Mouse (Mus musculus): ENCODE results near the gene Astn2. TPM values are rescaled to one million over a fixed set of nuclear protein-coding genes. Genes with fewer than 3 reads are reported as not detected.

Gene Astn2
- polyA plus RNA-seq, 1 experiment from 2014 or later, result 1.9 TPM

- H3K4me2 ChIP-seq (replicated peaks), result no peak overlapping the region
- H3K9ac ChIP-seq, result no peak overlapping the region
- no peaks in the 10 kb centered on the region for H3K36me3 ChIP-seq
- H3K27ac ChIP-seq, result no peak overlapping the region
- no peaks in the 10 kb centered on the region for H3K27me3 ChIP-seq
- no peaks in the 10 kb centered on the region for H3K9me3 ChIP-seq
- H3K4me1 ChIP-seq, result 0 out of 2 replicates have a peak, but pooled peaks cover 8% of the 10 kb centered on the region
- WGBS, result 20% methylated on average over 4 of the region's 4 CpGs
- no peak for ATAC-seq (ENCODE audit: low FRiP score, low read depth)
- H3K4me3 ChIP-seq, result no peak overlapping the region
Observed at GRCm38 (mm10) chr4:66390480-66390879, 13.9 kb downstream of the Astn2 start.

DNA sequence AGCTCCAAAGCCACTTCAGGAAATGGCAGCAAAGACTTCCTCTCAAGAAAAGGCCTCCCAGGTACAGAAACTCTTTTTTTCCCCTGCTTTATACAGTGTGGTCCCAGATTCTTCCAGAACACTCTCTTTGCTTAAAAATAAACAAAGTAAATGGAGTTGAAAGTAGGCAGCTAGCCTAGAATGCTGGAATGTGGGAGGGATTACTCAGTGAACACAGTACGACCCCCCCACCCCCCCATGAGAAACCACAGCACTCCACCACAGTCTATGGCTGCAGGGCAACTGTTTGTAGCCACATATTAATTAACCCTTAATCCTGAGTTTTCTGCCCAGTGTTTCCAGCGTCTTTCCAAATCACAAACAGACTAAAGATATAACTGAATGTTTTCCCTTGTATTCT lies 25.8 kb downstream of the Astn2 start:
- H3K9ac ChIP-seq, result no peak overlapping the region
- no peak overlapping the region for H3K27ac ChIP-seq
- H3K4me1 ChIP-seq, result peaks cover 17% of the 10 kb centered on the region
- no peak overlapping the region for H3K4me3 ChIP-seq
- H3K36me3 ChIP-seq, result no peaks in the 10 kb centered on the region
- ATAC-seq (ENCODE audit: low FRiP score, low read depth), result no peak
- 3% methylated on average over 2 of the region's 2 CpGs for WGBS
- H3K4me2 ChIP-seq (replicated peaks), result no peak overlapping the region
- no peaks in the 10 kb centered on the region for H3K27me3 ChIP-seq
- no peaks in the 10 kb centered on the region for H3K9me3 ChIP-seq

DNA sequence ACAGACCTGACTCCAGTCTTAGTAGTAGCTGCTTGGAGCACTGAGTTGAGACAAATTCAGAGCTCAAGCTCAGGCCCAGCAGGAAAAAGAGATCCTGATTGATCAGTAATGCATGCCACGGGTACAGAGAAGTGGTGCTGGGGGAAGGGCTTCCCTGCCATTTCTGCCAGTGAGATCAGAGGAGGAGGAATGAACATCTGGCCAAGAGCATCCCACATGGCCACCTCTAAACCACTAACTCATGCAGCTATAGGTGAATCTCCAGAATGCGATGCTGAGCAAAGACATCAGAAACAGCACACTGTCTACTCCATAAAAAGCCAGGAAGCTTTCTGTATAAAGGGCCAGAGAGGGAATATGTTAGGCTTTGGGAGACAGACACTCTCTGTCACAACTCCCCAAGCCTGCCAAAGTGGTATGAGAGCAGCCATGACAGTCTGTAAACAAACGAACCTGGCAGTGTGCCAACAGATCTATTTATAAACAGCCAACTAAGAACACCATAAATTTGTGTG lies 33.8 kb downstream of the Astn2 start:
- H3K4me2 ChIP-seq (replicated peaks), result no peak overlapping the region
- H3K27me3 ChIP-seq, result no peaks in the 10 kb centered on the region
- no peak overlapping the region for H3K9ac ChIP-seq
- 54% methylated on average over 3 of the region's 3 CpGs for WGBS
- ATAC-seq (ENCODE audit: low FRiP score, low read depth), result no peak
- no peak overlapping the region for H3K4me3 ChIP-seq
- H3K9me3 ChIP-seq, result no peaks in the 10 kb centered on the region
- peaks cover 8% of the 10 kb centered on the region; the same call in 1 of the 2 replicates for H3K4me1 ChIP-seq
- H3K36me3 ChIP-seq, result no peaks in the 10 kb centered on the region
- no peak overlapping the region for H3K27ac ChIP-seq

- WGBS, result 16% methylated on average over 1 of the region's 1 CpGs
- no peak for ATAC-seq (ENCODE audit: low FRiP score, low read depth)
- no peak overlapping the region for H3K4me3 ChIP-seq
Observed at GRCm38 (mm10) chr4:66365500-66365899, 38.9 kb downstream of the Astn2 start.

DNA sequence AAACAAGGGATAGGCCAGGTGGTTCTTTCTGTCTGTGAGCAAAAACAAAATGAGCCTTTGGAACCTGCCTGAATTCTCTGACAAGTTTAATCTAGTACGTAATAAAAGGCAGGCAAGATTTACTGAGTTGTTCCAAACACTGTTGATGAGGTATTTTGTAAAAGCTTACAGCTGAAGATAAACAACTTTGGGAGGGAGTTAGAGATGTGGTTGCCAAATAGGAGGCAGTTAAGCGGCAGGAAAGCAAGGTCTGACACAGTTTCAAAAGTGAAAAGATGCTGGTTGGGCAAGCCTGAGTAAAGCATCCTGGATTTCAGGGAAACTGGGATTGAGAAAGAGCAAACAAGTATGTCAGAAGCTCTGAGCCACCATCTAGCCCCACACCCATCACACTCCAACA lies 59.8 kb downstream of the Astn2 start:
- H3K9me3 ChIP-seq, result no peaks in the 10 kb centered on the region
- no peak overlapping the region for H3K4me3 ChIP-seq
- H3K9ac ChIP-seq, result no peak overlapping the region
- no peaks in the 10 kb centered on the region for H3K36me3 ChIP-seq
- 56% methylated on average over 2 of the region's 2 CpGs for WGBS
- H3K4me2 ChIP-seq (replicated peaks), result no peak overlapping the region
- H3K4me1 ChIP-seq, result no peaks in the 10 kb centered on the region
- no peak overlapping the region for H3K27ac ChIP-seq
- no peaks in the 10 kb centered on the region for H3K27me3 ChIP-seq
- ATAC-seq (ENCODE audit: low FRiP score, low read depth), result no peak

More at GRCm38 (mm10) chr4:66365500-66365899, 38.9 kb downstream of the Astn2 start:
- no peaks in the 10 kb centered on the region for H3K27me3 ChIP-seq
- H3K4me1 ChIP-seq, result peaks cover 8% of the 10 kb centered on the region; the same call in 1 of the 2 replicates
- no peak overlapping the region for H3K9ac ChIP-seq
- H3K4me2 ChIP-seq (replicated peaks), result no peak overlapping the region
- no peaks in the 10 kb centered on the region for H3K36me3 ChIP-seq
- no peak overlapping the region for H3K27ac ChIP-seq
- H3K9me3 ChIP-seq, result no peaks in the 10 kb centered on the region

DNA sequence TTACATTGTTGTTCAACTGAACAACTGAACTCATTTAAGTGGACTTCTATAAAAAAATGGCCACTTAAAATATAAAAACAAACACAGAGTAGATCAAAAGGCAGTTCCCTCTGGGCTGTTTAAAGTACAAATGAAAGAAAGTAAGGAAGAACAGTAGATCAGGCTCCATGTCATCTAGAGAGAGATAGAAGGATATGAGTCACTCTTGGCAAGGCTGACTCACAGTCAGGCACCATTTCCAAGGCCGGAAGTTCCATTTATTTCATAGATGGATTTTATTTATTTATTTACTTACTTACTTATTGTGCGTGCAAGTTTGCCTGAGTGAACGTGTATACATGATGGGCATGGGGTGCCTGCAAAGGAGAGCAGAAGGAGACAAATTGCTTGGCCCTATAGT lies 67.0 kb downstream of the Astn2 start:
- Histone ChIP-seq H3K27me3 (no peaks in the 10 kb centered on the region), H3K4me2 (replicated peaks) (no peak overlapping the region), H3K9ac (no peak overlapping the region), H3K4me3 (no peak overlapping the region), H3K27ac (no peak overlapping the region), H3K9me3 (no peaks in the 10 kb centered on the region), H3K36me3 (no peaks in the 10 kb centered on the region), H3K4me1 (no peaks in the 10 kb centered on the region)
- 90% methylated on average over 3 of the region's 3 CpGs for WGBS
- ATAC-seq (ENCODE audit: low FRiP score, low read depth), result no peak

DNA sequence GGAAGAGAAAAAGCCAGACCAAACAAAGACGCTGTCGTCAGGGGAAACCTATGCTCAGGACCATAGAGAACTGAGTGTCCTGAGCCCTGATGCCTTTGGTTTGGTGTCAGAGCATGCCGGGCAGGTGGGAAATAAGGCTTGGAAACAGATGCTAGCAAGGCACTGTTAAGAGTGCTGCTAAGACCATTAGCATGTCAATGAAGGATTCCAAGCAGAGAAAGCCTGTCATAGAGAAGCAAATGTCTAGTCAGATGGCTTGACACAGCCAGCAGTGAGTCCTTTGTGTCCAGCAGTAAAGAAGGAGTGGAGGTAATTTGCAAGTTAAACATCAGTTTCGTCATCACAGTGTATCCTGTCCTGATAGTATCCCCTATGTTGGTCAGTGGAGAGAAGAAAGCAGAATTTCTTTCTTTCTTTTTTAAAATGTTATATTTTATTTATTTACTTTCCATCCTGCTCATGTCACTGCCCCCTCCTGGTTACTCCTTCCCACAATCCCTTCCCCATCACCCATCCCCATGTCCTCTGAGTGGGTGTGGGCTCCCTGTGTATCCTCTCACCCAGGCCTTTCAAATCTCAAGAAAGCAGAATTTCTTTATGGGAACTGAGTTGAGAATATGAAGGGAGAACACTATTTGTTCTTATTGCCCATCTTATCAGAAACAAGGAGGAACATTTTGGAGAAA lies 73.7 kb downstream of the Astn2 start:
- Histone ChIP-seq H3K27me3 (no peaks in the 10 kb centered on the region), H3K4me3 (no peak overlapping the region), H3K27ac (no peak overlapping the region), H3K4me1 (no peaks in the 10 kb centered on the region), H3K9me3 (no peaks in the 10 kb centered on the region), H3K36me3 (no peaks in the 10 kb centered on the region), H3K9ac (no peak overlapping the region), H3K4me2 (replicated peaks) (no peak overlapping the region)
- WGBS, result 23% methylated on average over 4 of the region's 4 CpGs
- no peak for ATAC-seq (ENCODE audit: low FRiP score, low read depth)

- no peaks in the 10 kb centered on the region for H3K36me3 ChIP-seq
- no peaks in the 10 kb centered on the region for H3K4me1 ChIP-seq
- H3K4me2 ChIP-seq (replicated peaks), result no peak overlapping the region
- no peaks in the 10 kb centered on the region for H3K9me3 ChIP-seq
- WGBS, result 85% methylated on average over 2 of the region's 2 CpGs
- no peak overlapping the region for H3K4me3 ChIP-seq
- H3K9ac ChIP-seq, result no peak overlapping the region
- ATAC-seq (ENCODE audit: low FRiP score, low read depth), result no peak
- no peak overlapping the region for H3K27ac ChIP-seq
- no peaks in the 10 kb centered on the region for H3K27me3 ChIP-seq
Observed at GRCm38 (mm10) chr4:66321051-66321450, 83.4 kb downstream of the Astn2 start.

- H3K27ac ChIP-seq, result no peak overlapping the region
- no peak overlapping the region for H3K4me2 ChIP-seq (replicated peaks)
- H3K4me3 ChIP-seq, result no peak overlapping the region
- peaks cover 8% of the 10 kb centered on the region; the same call in 1 of the 2 replicates for H3K4me1 ChIP-seq
- H3K27me3 ChIP-seq, result no peaks in the 10 kb centered on the region
- 22% methylated on average over 8 of the region's 8 CpGs for WGBS
- H3K9me3 ChIP-seq, result no peaks in the 10 kb centered on the region
- ATAC-seq (ENCODE audit: low FRiP score, low read depth), result no peak
- no peaks in the 10 kb centered on the region for H3K36me3 ChIP-seq
- no peak overlapping the region for H3K9ac ChIP-seq
Observed at GRCm38 (mm10) chr4:66314806-66315484, 89.5 kb downstream of the Astn2 start.

DNA sequence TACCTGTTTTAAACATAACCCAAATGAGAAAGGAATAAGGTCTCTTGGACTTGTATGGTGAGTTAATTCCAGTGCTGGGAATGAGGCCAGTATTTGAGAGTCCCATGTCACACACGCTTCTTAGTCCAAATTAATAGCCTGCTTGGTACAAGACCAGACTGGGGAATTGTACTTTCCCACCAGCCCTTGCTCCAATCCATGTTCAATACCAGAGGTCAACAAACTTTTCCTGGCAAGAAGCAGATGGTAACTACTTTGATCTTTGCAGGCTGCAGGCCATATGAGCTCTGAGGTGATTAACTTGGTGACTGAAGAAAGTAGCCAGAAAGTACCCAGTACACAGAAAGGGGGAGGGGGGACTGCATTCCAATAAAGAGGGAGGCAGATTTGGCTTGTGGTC lies 91.7 kb downstream of the Astn2 start:
- Histone ChIP-seq H3K4me2 (replicated peaks) (no peak overlapping the region), H3K9ac (no peak overlapping the region), H3K9me3 (no peaks in the 10 kb centered on the region), H3K4me1 (peaks cover 8% of the 10 kb centered on the region; the same call in 1 of the 2 replicates), H3K27ac (no peak overlapping the region), H3K27me3 (no peaks in the 10 kb centered on the region), H3K36me3 (no peaks in the 10 kb centered on the region), H3K4me3 (no peak overlapping the region)
- no peak for ATAC-seq (ENCODE audit: low FRiP score, low read depth)
- 37% methylated on average over 1 of the region's 1 CpGs for WGBS

- H3K4me3 ChIP-seq, result no peak overlapping the region
- no peak overlapping the region for H3K9ac ChIP-seq
- peaks cover 8% of the 10 kb centered on the region; the same call in 1 of the 2 replicates for H3K4me1 ChIP-seq
- no peak overlapping the region for H3K4me2 ChIP-seq (replicated peaks)
- 87% methylated on average over 7 of the region's 7 CpGs for WGBS
- no peak for ATAC-seq (ENCODE audit: low FRiP score, low read depth)
- no peak overlapping the region for H3K27ac ChIP-seq
- H3K36me3 ChIP-seq, result no peaks in the 10 kb centered on the region
- H3K27me3 ChIP-seq, result no peaks in the 10 kb centered on the region
- no peaks in the 10 kb centered on the region for H3K9me3 ChIP-seq
Observed at GRCm38 (mm10) chr4:66310315-66311020, 93.9 kb downstream of the Astn2 start.

- H3K4me3 ChIP-seq, result no peak overlapping the region
- H3K4me1 ChIP-seq, result no peaks in the 10 kb centered on the region
- H3K36me3 ChIP-seq, result no peaks in the 10 kb centered on the region
- no peak for ATAC-seq (ENCODE audit: low FRiP score, low read depth)
- H3K9me3 ChIP-seq, result no peaks in the 10 kb centered on the region
- H3K27me3 ChIP-seq, result no peaks in the 10 kb centered on the region
- H3K4me2 ChIP-seq (replicated peaks), result no peak overlapping the region
- no peak overlapping the region for H3K9ac ChIP-seq
- WGBS, result 81% methylated on average over 6 of the region's 6 CpGs
- H3K27ac ChIP-seq, result no peak overlapping the region
Observed at GRCm38 (mm10) chr4:66306377-66306776, 98.0 kb downstream of the Astn2 start.
